29 mouse cellular contexts compared by ENCODE assay signal in the genomic region with DNA sequence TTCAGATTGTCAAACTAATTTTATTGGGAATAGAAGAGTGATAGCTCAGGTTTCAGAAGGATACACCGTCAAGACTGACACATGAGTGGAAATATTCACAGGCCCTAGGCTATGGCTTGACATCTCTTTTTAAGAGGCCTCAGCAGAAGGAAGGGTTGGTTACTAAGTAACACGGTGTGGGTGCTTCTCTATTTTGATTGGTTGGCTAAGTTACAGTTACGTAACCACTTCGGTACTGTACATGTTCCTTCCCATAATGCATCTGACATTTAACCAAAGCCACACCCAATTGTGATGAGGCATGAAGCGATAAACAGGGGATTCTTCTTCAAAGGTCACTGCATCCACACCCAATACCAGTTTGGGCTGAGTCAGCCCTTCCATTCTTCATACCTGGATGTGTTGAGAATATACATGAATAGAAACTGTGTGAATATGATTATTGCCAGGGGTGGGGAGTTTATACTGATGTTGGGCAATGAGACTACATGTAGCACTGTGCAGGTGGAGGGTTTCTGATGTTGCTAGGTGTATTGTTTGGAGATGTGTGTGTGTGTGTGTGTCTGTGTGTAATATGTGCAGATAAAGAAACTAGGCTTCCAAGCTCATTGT. TPM values are rescaled to one million over a fixed set of nuclear protein-coding genes. Genes with fewer than 3 reads are reported as not detected.
"Had no signal": no experiment of that assay in that cellular context is flagged by ENCODE, and none has a peak within 500 bp of the region (broad histone marks: within the 10 kb centered on the region; RNA-seq: fewer than 3 reads in every experiment).

No protein-coding gene starts in this region.

- H3K4me1 ChIP-seq: limb, embryonic 10.5 days; limb, embryonic 13.5 days; neural tube, embryonic 12.5 days; neural tube, embryonic 15.5 days; stomach, embryonic 15.5 days had no signal

- H3K27ac ChIP-seq: kidney, postnatal 0 days; limb, embryonic 10.5 days; limb, embryonic 13.5 days; liver, embryonic 15.5 days; neural tube, embryonic 12.5 days; neural tube, embryonic 15.5 days; stomach, embryonic 15.5 days had no signal

- H3K36me3 ChIP-seq: limb, embryonic 10.5 days; limb, embryonic 13.5 days; liver, embryonic 15.5 days; neural tube, embryonic 12.5 days; neural tube, embryonic 15.5 days; stomach, embryonic 15.5 days had no signal

- H3K4me3 ChIP-seq: limb, embryonic 10.5 days; limb, embryonic 13.5 days; liver, embryonic 15.5 days; neural tube, embryonic 12.5 days; neural tube, embryonic 15.5 days; stomach, embryonic 15.5 days had no signal

- H3K27me3 ChIP-seq: limb, embryonic 13.5 days; liver, embryonic 15.5 days; neural tube, embryonic 12.5 days; neural tube, embryonic 15.5 days; stomach, embryonic 15.5 days had no signal

- DNase-seq: kidney, adult 8-10 months; kidney, postnatal 36 days; liver; lung, adult 2 months; lung, postnatal 14 days; lung, postnatal 4 days; midbrain, embryonic 14.5 days; right cerebral cortex, adult 18-20 months; right cerebral cortex, postnatal 14 days; right cerebral cortex, postnatal 4 days; spleen, adult 18-20 months; thymus, adult 2 months; thymus, postnatal 14 days; thymus, postnatal 4 days had no signal

RNA-seq across cellular contexts. Expression of gene Hsd17b2, which starts 38.8 kb away (rescaled TPM):
- total RNA-seq: layer of hippocampus, adult 8-10 months; layer of hippocampus, postnatal 14 days; left cerebral cortex, adult 8-10 months; megakaryocyte progenitor cell, adult 5-6 weeks; megakaryocyte-erythroid progenitor cell, adult 5-6 weeks; midbrain, postnatal 0 days had no signal
- polyA plus RNA-seq: limb, embryonic 10.5 days; limb, embryonic 13.5 days; lung, embryonic 16.5 days; midbrain, embryonic 11.5 days; midbrain, embryonic 14.5 days; neural tube, embryonic 12.5 days had no signal
